Mouse (Mus musculus) gastrocnemius, postnatal 14 days (tissue): Measurements from ENCODE around the gene Heatr4. TPM values are rescaled to one million over a fixed set of nuclear protein-coding genes. Genes with fewer than 3 reads are reported as not detected.
"Not testable (repeated sequence)": the region's sequence is repeated elsewhere in the genome, so short reads cannot be mapped to it uniquely, and the experiment has no call there.

Experiments used
- DNase-seq: peaks from one replicate; pipeline ENCODE4 v3.0.0; 2021; ENCODE audit warnings: mixed read lengths
- intact Hi-C: fragments of 180-260 bp; cut with DNase I; formaldehyde crosslinking; loops from one replicate; pipeline ENCODE4 v1.15.1; 2025; ENCODE audit warnings: low total_unique reads
- long read RNA-seq, 2 experiments: library from polyadenylated mRNA; stranded (forward); transcript quantifications; one replicate each; pipeline ENCODE4 v2.0.0; 2021
- total RNA-seq, 2 experiments: library from RNA; stranded (reverse); gene quantifications; 2 replicates each; pipeline ENCODE4 v1.2.3; 2021

Gene Heatr4
- total RNA-seq = not detected
- long read RNA-seq, experiment 1 = 0 reads
- long read RNA-seq, experiment 2 = 0 reads

GRCm38 (mm10) chr12:83984752-83985151, at the start of gene Heatr4:
Heatr4 (minus strand) TSS chr12:83984852.
- no peak for DNase-seq
- intact Hi-C loops = no loop called here

- intact Hi-C loops = loop anchor here (5.0 kb wide), 1 partner anchor 57 kb away; no protein-coding TSS in a partner anchor
- DNase-seq = no peak
Measured at GRCm38 (mm10) chr12:84034108-84034507, 49.5 kb upstream of the Heatr4 start.

GRCm38 (mm10) chr12:84033302-84033701, 48.6 kb upstream of the Heatr4 start:
- intact Hi-C loops = loop anchor here (5.0 kb wide), 1 partner anchor 56 kb away; no protein-coding TSS in a partner anchor
- not testable (repeated sequence) for DNase-seq

GRCm38 (mm10) chr12:84032854-84033253, 48.2 kb upstream of the Heatr4 start:
- intact Hi-C loops = loop anchor here (5.0 kb wide), 1 partner anchor 56 kb away; no protein-coding TSS in a partner anchor
- DNase-seq = no peak

- DNase-seq = peak; percentile 58
Measured at GRCm38 (mm10) chr12:84030659-84031332, 46.1 kb upstream of the Heatr4 start.

GRCm38 (mm10) chr12:84029043-84029442, 44.4 kb upstream of the Heatr4 start:
- DNase-seq, intact Hi-C loops: not testable (repeated sequence)

More at GRCm38 (mm10) chr12:84030659-84031332, 46.1 kb upstream of the Heatr4 start:
- intact Hi-C loops = loop anchor here (5.0 kb wide), 1 partner anchor 53 kb away; no protein-coding TSS in a partner anchor

GRCm38 (mm10) chr12:84028328-84028727, 43.7 kb upstream of the Heatr4 start:
- intact Hi-C loops, DNase-seq: not testable (repeated sequence)

GRCm38 (mm10) chr12:84025888-84026287, 41.2 kb upstream of the Heatr4 start:
- intact Hi-C loops = no loop called here
- DNase-seq = no peak

- intact Hi-C loops = no loop called here
- DNase-seq = no peak
Measured at GRCm38 (mm10) chr12:84023052-84023745, 38.5 kb upstream of the Heatr4 start.

- DNase-seq, intact Hi-C loops: not testable (repeated sequence)
Measured at GRCm38 (mm10) chr12:84022266-84022665, 37.6 kb upstream of the Heatr4 start.

- peak; percentile 45 for DNase-seq
- intact Hi-C loops = not testable (repeated sequence)
Measured at GRCm38 (mm10) chr12:84020528-84020927, 35.9 kb upstream of the Heatr4 start.

GRCm38 (mm10) chr12:84013701-84014100, 29.0 kb upstream of the Heatr4 start:
- DNase-seq = no peak
- intact Hi-C loops = no loop called here

GRCm38 (mm10) chr12:84013130-84013529, 28.5 kb upstream of the Heatr4 start:
- peak; percentile 6 for DNase-seq
- intact Hi-C loops = no loop called here

- intact Hi-C loops = no loop called here
Measured at GRCm38 (mm10) chr12:84011251-84012040, 26.8 kb upstream of the Heatr4 start.

GRCm38 (mm10) chr12:84010201-84010600, 25.5 kb upstream of the Heatr4 start:
- no peak for DNase-seq
- intact Hi-C loops = no loop called here

More at GRCm38 (mm10) chr12:84011251-84012040, 26.8 kb upstream of the Heatr4 start:
- peak; percentile 72 for DNase-seq

GRCm38 (mm10) chr12:84009171-84009965, 24.7 kb upstream of the Heatr4 start, which contains the start of gene Acot1:
Acot1 (plus strand) TSS chr12:84009490.
- intact Hi-C loops = not testable (repeated sequence)
- peak; percentile 68 for DNase-seq

- no peak for DNase-seq
- intact Hi-C loops = no loop called here
Measured at GRCm38 (mm10) chr12:84008729-84009128, 24.1 kb upstream of the Heatr4 start.

- intact Hi-C loops = no loop called here
- no peak for DNase-seq
Measured at GRCm38 (mm10) chr12:84008251-84008650, 23.6 kb upstream of the Heatr4 start.

GRCm38 (mm10) chr12:84003866-84004265, 19.2 kb upstream of the Heatr4 start:
- intact Hi-C loops = no loop called here
- DNase-seq = no peak
